In genomic region chr11:88951576-88951975, GRCm38 (mm10) we compare ENCODE assay signal across 22 mouse cellular contexts. TPM values are rescaled to one million over a fixed set of nuclear protein-coding genes. Genes with fewer than 3 reads are reported as not detected.
"Had no signal": no experiment of that assay in that cellular context is flagged by ENCODE, and none has a peak within 500 bp of the region (broad histone marks: within the 10 kb centered on the region; RNA-seq: fewer than 3 reads in every experiment).

No protein-coding gene starts in this region.

- DNase-seq: liver, postnatal 0 days; lung, adult 2 months; lung, postnatal 14 days; lung, postnatal 36 days; right cerebral cortex, postnatal 14 days; thymus, adult 2 months; thymus, postnatal 36 days had no signal

- H3K4me3 ChIP-seq: liver, embryonic 15.5 days; lung, embryonic 15.5 days; megakaryocyte, embryonic 14.5 days; midbrain, embryonic 13.5 days; myocyte; neural tube, embryonic 13.5 days; neural tube, embryonic 15.5 days; stomach, embryonic 15.5 days had no signal

- H3K27ac ChIP-seq: liver, embryonic 15.5 days; lung, embryonic 15.5 days; midbrain, embryonic 13.5 days; neural tube, embryonic 13.5 days; neural tube, embryonic 15.5 days; stomach, embryonic 15.5 days; stomach, postnatal 0 days had no signal

- H3K9ac ChIP-seq: liver, embryonic 15.5 days; liver, postnatal 0 days; lung, embryonic 15.5 days; midbrain, embryonic 13.5 days; neural tube, embryonic 13.5 days; neural tube, embryonic 15.5 days; stomach, embryonic 15.5 days had no signal

- H3K27me3 ChIP-seq: liver, embryonic 15.5 days; lung, embryonic 15.5 days; midbrain, embryonic 13.5 days; neural tube, embryonic 13.5 days; neural tube, embryonic 15.5 days; stomach, embryonic 15.5 days had no signal

- ATAC-seq: liver, postnatal 0 days; lung, postnatal 0 days; midbrain, embryonic 13.5 days; midbrain, embryonic 16.5 days had no signal

- H3K36me3 ChIP-seq: liver, embryonic 15.5 days; lung, embryonic 15.5 days had no signal

- H3K9me3 ChIP-seq: liver, embryonic 15.5 days; lung, embryonic 15.5 days; megakaryocyte, embryonic 14.5 days; midbrain, embryonic 13.5 days; neural tube, embryonic 13.5 days; neural tube, embryonic 15.5 days; stomach, embryonic 15.5 days had no signal

- H3K4me2 ChIP-seq: liver, embryonic 15.5 days; lung, embryonic 15.5 days; midbrain, embryonic 11.5 days; midbrain, embryonic 13.5 days; neural tube, embryonic 13.5 days; neural tube, embryonic 15.5 days; stomach, embryonic 15.5 days had no signal

RNA-seq across cellular contexts. Expression of gene Elobl, which starts 15.2 kb away (rescaled TPM):
- total RNA-seq: megakaryocyte progenitor cell, adult 5-6 weeks had no signal
- polyA plus RNA-seq: liver, embryonic 15.5 days; liver, postnatal 0 days; lung, embryonic 15.5 days; lung, postnatal 0 days; macrophage; midbrain, embryonic 11.5 days; midbrain, embryonic 13.5 days; midbrain, embryonic 16.5 days; neural tube, embryonic 11.5 days; neural tube, embryonic 13.5 days; neural tube, embryonic 15.5 days; stomach, embryonic 15.5 days; stomach, postnatal 0 days had no signal
